Mouse (Mus musculus): ENCODE data around the gene Edc4.

- no peak for TF ChIP-seq CTCF (IDR thresholded peaks at IDR 0.05; ENCODE audit: control insufficient read depth, insufficient read depth, insufficient read length)
- TF ChIP-seq USF1 (IDR thresholded peaks at IDR 0.05; ENCODE audit: low read depth), result no peak
- no peak for TF ChIP-seq MYOG (IDR thresholded peaks at IDR 0.05; ENCODE audit: control insufficient read depth, extremely low read depth, insufficient read length)
- no peak for TF ChIP-seq MAX (IDR thresholded peaks at IDR 0.05)
- no peak for TF ChIP-seq FOSL1 (IDR thresholded peaks at IDR 0.05; ENCODE audit: insufficient read depth, low read length, poor library complexity, severe bottlenecking)
- TF ChIP-seq MYOD1 (IDR thresholded peaks at IDR 0.05; ENCODE audit: control insufficient read depth, insufficient read length, low read depth), result no peak
These were observed 12.7 kb downstream of the Edc4 start, which contains the start of gene Nrn1l for GRCm38 (mm10) chr8:105893339-105893738.
